Mouse (Mus musculus) heart, postnatal 0 days (tissue): ENCODE data around the gene Mcoln2.

Experiments used
- CTCF ChIP-seq: IDR thresholded peaks from 2 replicates; pipeline ENCODE4 v1.5.1; 2016; ENCODE audit warnings: antibody characterized with exemption, control low read depth, low read depth
- EP300 ChIP-seq: IDR thresholded peaks from 2 replicates; pipeline ENCODE4 v1.6.1; 2016; ENCODE audit warnings: antibody characterized with exemption, low read depth

GRCm38 (mm10) chr3:146196780-146197743, 47.4 kb downstream of the Mcoln2 start:
- TF ChIP-seq CTCF (no peak), EP300 (0 out of 2 replicates have a peak, but pooled peaks have one; percentile 43)
